Comparison of ENCODE assay signal across 9 mouse cellular contexts in genomic region chr11:59393591-59393990, GRCm38 (mm10). TPM values are rescaled to one million over a fixed set of nuclear protein-coding genes. Genes with fewer than 3 reads are reported as not detected.
DNase-seq lines count a peak whose midpoint lies in the region; ATAC-seq lines count a peak whose summit lies in the region.
"Had no signal": no experiment of that assay in that cellular context is flagged by ENCODE, and none has a peak within 500 bp of the region (broad histone marks: within the 10 kb centered on the region; RNA-seq: fewer than 3 reads in every experiment).

No protein-coding gene starts in this region.

- no peaks in the 10 kb centered on the region for H3K9me3 ChIP-seq in heart, embryonic 13.5 days
- H3K9me3 ChIP-seq in heart, embryonic 11.5 days (replicated peaks; ENCODE audit: control insufficient read depth, low read length) = no peaks in the 10 kb centered on the region
- H3K9me3 ChIP-seq in hindbrain, embryonic 12.5 days (replicated peaks) = no peaks in the 10 kb centered on the region

- no peak overlapping the region for H3K4me3 ChIP-seq in heart, embryonic 13.5 days
- H3K4me3 ChIP-seq in heart, embryonic 11.5 days (ENCODE audit: low read depth, low read length) = no peak overlapping the region
- no peak overlapping the region for H3K4me3 ChIP-seq in hindbrain, embryonic 12.5 days

- H3K27ac ChIP-seq in heart, embryonic 13.5 days (replicated peaks) = peak overlapping the region; percentile 29
- no peak overlapping the region for H3K27ac ChIP-seq in heart, embryonic 11.5 days (ENCODE audit: low read depth, low read length)
- 0 out of 2 replicates have a peak overlapping the region, but pooled peaks have one; percentile 25 for H3K27ac ChIP-seq in hindbrain, embryonic 12.5 days

- H3K4me1 ChIP-seq in heart, embryonic 13.5 days = peaks cover 26% of the 10 kb centered on the region
- peaks cover 18% of the 10 kb centered on the region for H3K4me1 ChIP-seq in heart, embryonic 11.5 days (ENCODE audit: control insufficient read depth, insufficient read depth, low read length)
- H3K4me1 ChIP-seq in hindbrain, embryonic 12.5 days = 0 out of 2 replicates have a peak, but pooled peaks cover 9% of the 10 kb centered on the region

- no peaks in the 10 kb centered on the region for H3K27me3 ChIP-seq in heart, embryonic 13.5 days (replicated peaks)
- H3K27me3 ChIP-seq in heart, embryonic 11.5 days (ENCODE audit: control insufficient read depth, insufficient read depth, low read length) = no peaks in the 10 kb centered on the region
- H3K27me3 ChIP-seq in hindbrain, embryonic 12.5 days = no peaks in the 10 kb centered on the region

- ATAC-seq in heart, embryonic 13.5 days (ENCODE audit: extremely low read depth, insufficient number of reproducible peaks, low FRiP score, low TSS enrichment) = no peak
- no peak for ATAC-seq in heart, embryonic 11.5 days (replicated peaks; ENCODE audit: insufficient number of reproducible peaks, low FRiP score, low TSS enrichment)
- ATAC-seq in hindbrain, embryonic 12.5 days (ENCODE audit: low FRiP score) = no peak

- H3K36me3 ChIP-seq in heart, embryonic 13.5 days = no peaks in the 10 kb centered on the region
- H3K36me3 ChIP-seq in heart, embryonic 11.5 days (ENCODE audit: control insufficient read depth, insufficient read depth, low read length) = no peaks in the 10 kb centered on the region
- no peaks in the 10 kb centered on the region for H3K36me3 ChIP-seq in hindbrain, embryonic 12.5 days

- no peak overlapping the region for H3K9ac ChIP-seq in heart, embryonic 13.5 days
- no peak overlapping the region for H3K9ac ChIP-seq in heart, embryonic 11.5 days (ENCODE audit: low read depth, low read length)
- H3K9ac ChIP-seq in hindbrain, embryonic 12.5 days = no peak overlapping the region

- no peak overlapping the region for H3K4me2 ChIP-seq in heart, embryonic 13.5 days
- H3K4me2 ChIP-seq in heart, embryonic 11.5 days = no peak overlapping the region
- no peak overlapping the region for H3K4me2 ChIP-seq in hindbrain, embryonic 12.5 days (replicated peaks)

- peak; percentile 96 for DNase-seq in NIH3T3 (ENCODE audit: low read depth)
- peak; percentile 25 for DNase-seq in embryo, embryonic 9.5 days (ENCODE audit: extremely low spot score)
- DNase-seq in lung, postnatal 4 days = peak; percentile 77 to 81
- no peak for DNase-seq in thymus, postnatal 25 days
- no peak for DNase-seq in c-Kit-positive CD71-positive TER-119-positive erythroid progenitor cells, embryonic 14.5 days (ENCODE audit: low spot score)

- WGBS in heart, embryonic 13.5 days = 49% methylated on average over 9 of the region's 9 CpGs
- WGBS in heart, embryonic 11.5 days (ENCODE audit: insufficient replicate concordance) = 54% methylated on average over 9 of the region's 9 CpGs
- 32% methylated on average over 9 of the region's 9 CpGs for WGBS in hindbrain, embryonic 12.5 days

RNA-seq across cellular contexts. Expression of gene Prss38, which starts 18.1 kb away (rescaled TPM):
- polyA plus RNA-seq in heart, embryonic 13.5 days (2015; fragmentation: Nextera tagmentation; extraction: Ambion mirVana) = not detected in 2 replicates
- polyA plus RNA-seq in heart, embryonic 11.5 days (2014; fragmentation: Nextera tagmentation; extraction: Ambion mirVana) = not detected in 2 replicates
- polyA plus RNA-seq in hindbrain, embryonic 12.5 days (2016; fragmentation: Nextera tagmentation; extraction: Ambion mirVana) = not detected in 2 replicates
- polyA plus RNA-seq: liver, embryonic 16.5 days had no signal

RNA-seq across cellular contexts. Expression of gene Jmjd4, which starts 56.3 kb away (rescaled TPM):
- 10.5 and 11.9 TPM in 2 replicates for polyA plus RNA-seq in heart, embryonic 13.5 days (2015; fragmentation: Nextera tagmentation; extraction: Ambion mirVana)
- polyA plus RNA-seq in heart, embryonic 11.5 days (2014; fragmentation: Nextera tagmentation; extraction: Ambion mirVana) = 11.3 and 13.0 TPM in 2 replicates
- polyA plus RNA-seq in hindbrain, embryonic 12.5 days (2016; fragmentation: Nextera tagmentation; extraction: Ambion mirVana) = 14.6 and 14.8 TPM in 2 replicates

RNA-seq across cellular contexts. Expression of gene Snap47, which starts 57.4 kb away (rescaled TPM):
- polyA plus RNA-seq in heart, embryonic 13.5 days (2015; fragmentation: Nextera tagmentation; extraction: Ambion mirVana) = 94.3 and 102 TPM in 2 replicates
- 117 and 124 TPM in 2 replicates for polyA plus RNA-seq in heart, embryonic 11.5 days (2014; fragmentation: Nextera tagmentation; extraction: Ambion mirVana)
- 230 and 240 TPM in 2 replicates for polyA plus RNA-seq in hindbrain, embryonic 12.5 days (2016; fragmentation: Nextera tagmentation; extraction: Ambion mirVana)

Comparison
In these comparisons a context has a peak if more than half of its experiments do, and no peak if none do; other contexts are left out.
1. DNase-seq: peak in NIH3T3 (single experiment), embryo, embryonic 9.5 days (single experiment) and lung, postnatal 4 days (2 of 2); none in thymus, postnatal 25 days (single experiment) and c-Kit-positive CD71-positive TER-119-positive erythroid progenitor cells, embryonic 14.5 days (single experiment).